Mouse (Mus musculus) liver, embryonic 11.5 days (tissue): ENCODE data around the gene Fam167b. TPM values are rescaled to one million over a fixed set of nuclear protein-coding genes. Genes with fewer than 3 reads are reported as not detected.
A peak's percentile ranks its signal among the peaks of the same experiment; 100 is the strongest.

Source experiments
- ATAC-seq: fragments of 200-750 bp; cut with Nextera tagmentation; replicated peaks from 2 replicates; pipeline ENCODE4 v1.8.0; 2017; ENCODE audit warnings: moderate number of reproducible peaks, mild to moderate bottlenecking, moderate TSS enrichment, moderate library complexity; ENCODE audit not compliant: low FRiP score
- DNase-seq: peaks from one replicate; pipeline ENCODE4 v3.0.0-alpha.2; 2017; ENCODE audit warnings: low spot score
- H3K27ac ChIP-seq: fragments of 300-500 bp; sonication (generic); 2 replicates; pipeline ENCODE4 v1.5.1; 2014; ENCODE audit warnings: mild to moderate bottlenecking, low read depth, low read length, control low read depth
- H3K27me3 ChIP-seq: fragments of 300-500 bp; sonication (generic); replicated peaks from 2 replicates; pipeline ENCODE4 v1.6.1; 2014; ENCODE audit warnings: low read length, mixed read lengths; ENCODE audit not compliant: control insufficient read depth, insufficient read depth
- H3K36me3 ChIP-seq: fragments of 300-500 bp; sonication (generic); 2 replicates; pipeline ENCODE4 v1.6.1; 2014; ENCODE audit warnings: mild to moderate bottlenecking, low read length, moderate library complexity, mixed read lengths; ENCODE audit not compliant: control insufficient read depth, insufficient read depth
- H3K4me1 ChIP-seq: fragments of 300-500 bp; sonication (generic); replicated peaks from 2 replicates; pipeline ENCODE4 v1.6.1; 2014; ENCODE audit warnings: low read length, mixed read lengths; ENCODE audit not compliant: control insufficient read depth, insufficient read depth
- H3K4me2 ChIP-seq: fragments of 300-500 bp; sonication (generic); 2 replicates; pipeline ENCODE4 v1.6.1; 2014; ENCODE audit warnings: mild to moderate bottlenecking, control low read depth, moderate library complexity
- H3K4me3 ChIP-seq: fragments of 300-500 bp; sonication (generic); 2 replicates; pipeline ENCODE4 v1.5.1; 2014; ENCODE audit warnings: low read depth, low read length, control low read depth
- H3K9ac ChIP-seq: fragments of 300-500 bp; sonication (generic); 2 replicates; pipeline ENCODE4 v1.6.1; 2014; ENCODE audit warnings: low read depth, low read length, control low read depth
- H3K9me3 ChIP-seq: fragments of 300-500 bp; sonication (generic); 2 replicates; pipeline ENCODE4 v1.6.1; 2016; ENCODE audit warnings: low read length, inconsistent platforms, mixed read lengths; ENCODE audit not compliant: control insufficient read depth
- WGBS: fragments of 180-500 bp; shearing (Covaris S2); extraction: QIAGEN DNeasy Blood & Tissue Kit; methylation state at CpG from one replicate; pipeline ENCODE4 v1.1.7; 2014; 5-methylcytosine and 5-hydroxymethylcytosine counted together
- polyA plus RNA-seq: library from polyadenylated mRNA; unstranded; fragments of >200 nt; fragmentation: Nextera tagmentation; extraction: Ambion mirVana; gene quantifications from 2 replicates; pipeline ENCODE4 v1.2.1, GENCODE M21; 2014

Gene Fam167b
- polyA plus RNA-seq, 1 experiment from 2014 or later = 9.3 TPM

DNA sequence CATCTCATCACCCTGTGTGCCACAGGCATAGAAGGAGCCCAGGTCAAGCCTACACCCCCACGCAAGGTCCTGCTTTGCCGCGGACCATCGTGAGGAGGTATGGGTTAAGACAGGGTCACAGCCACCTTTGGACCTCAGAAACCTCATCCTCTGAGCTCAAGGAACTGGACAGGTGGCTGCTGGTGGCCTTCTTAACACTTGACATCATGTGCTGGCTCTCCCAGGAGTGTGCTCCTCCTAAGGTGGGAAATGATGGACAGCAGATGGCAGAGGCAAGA is 5.3 kb downstream of the Fam167b start:
- Histone ChIP-seq H3K4me3 (no peak overlapping the region), H3K27ac (peak overlapping the region; percentile 53; the same call in 1 of the 2 replicates), H3K36me3 (no peaks in the 10 kb centered on the region), H3K9me3 (no peaks in the 10 kb centered on the region), H3K9ac (no peak overlapping the region), H3K4me2 (no peak overlapping the region), H3K4me1 (peaks cover 4% of the 10 kb centered on the region), H3K27me3 (no peaks in the 10 kb centered on the region)
- 95% methylated on average over 4 of the region's 4 CpGs for WGBS
- ATAC-seq (no peak), DNase-seq (no peak)

DNA sequence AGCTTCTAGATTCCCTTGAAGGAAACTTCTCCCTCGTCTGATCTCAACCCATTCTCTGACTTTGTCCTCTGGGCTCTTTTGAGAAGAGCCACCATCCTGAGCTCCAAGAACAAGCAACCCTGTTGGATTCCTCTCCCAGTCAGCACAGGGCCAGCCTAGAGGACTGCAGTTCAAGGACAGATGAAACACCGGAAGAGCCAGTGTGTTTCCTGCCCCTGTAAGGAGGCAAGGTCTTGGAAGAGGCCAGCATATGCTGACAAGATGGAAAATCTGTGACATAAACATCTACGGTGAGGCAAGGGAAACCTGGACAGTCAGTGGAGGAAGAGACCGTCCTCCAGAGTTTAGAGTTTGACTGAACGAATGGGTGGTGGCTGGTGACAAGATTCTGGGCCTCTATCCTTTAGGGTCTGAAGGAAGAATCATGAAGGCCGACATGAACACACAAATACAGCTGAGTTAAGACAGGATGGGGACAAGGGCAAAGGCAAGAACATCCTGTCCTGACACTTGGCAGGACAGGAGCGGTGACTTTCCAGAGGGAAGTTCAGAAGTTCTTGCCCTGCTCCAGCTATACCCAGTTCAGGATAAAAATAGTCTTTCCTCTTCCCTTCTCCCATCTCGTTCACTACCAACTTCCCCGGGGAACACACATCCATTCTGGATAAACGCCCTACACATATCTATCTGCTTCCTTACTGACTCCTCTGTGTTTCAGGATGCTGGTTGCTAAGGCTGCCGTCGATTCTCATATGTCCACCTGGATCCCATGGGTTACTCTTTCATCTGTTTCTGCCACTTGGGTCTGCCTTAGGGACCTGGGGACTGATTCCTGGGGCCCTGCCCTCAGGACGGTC is 5.9 kb downstream of the Fam167b start:
- no peaks in the 10 kb centered on the region for H3K27me3 ChIP-seq
- H3K27ac ChIP-seq = peak overlapping the region; percentile 53; the same call in 1 of the 2 replicates
- ATAC-seq (no peak), DNase-seq (no peak)
- H3K4me3 ChIP-seq = no peak overlapping the region
- H3K4me2 ChIP-seq = no peak overlapping the region
- WGBS = 72% methylated on average over 13 of the region's 13 CpGs
- peaks cover 4% of the 10 kb centered on the region for H3K4me1 ChIP-seq
- no peaks in the 10 kb centered on the region for H3K9me3 ChIP-seq
- no peaks in the 10 kb centered on the region for H3K36me3 ChIP-seq
- no peak overlapping the region for H3K9ac ChIP-seq

DNA sequence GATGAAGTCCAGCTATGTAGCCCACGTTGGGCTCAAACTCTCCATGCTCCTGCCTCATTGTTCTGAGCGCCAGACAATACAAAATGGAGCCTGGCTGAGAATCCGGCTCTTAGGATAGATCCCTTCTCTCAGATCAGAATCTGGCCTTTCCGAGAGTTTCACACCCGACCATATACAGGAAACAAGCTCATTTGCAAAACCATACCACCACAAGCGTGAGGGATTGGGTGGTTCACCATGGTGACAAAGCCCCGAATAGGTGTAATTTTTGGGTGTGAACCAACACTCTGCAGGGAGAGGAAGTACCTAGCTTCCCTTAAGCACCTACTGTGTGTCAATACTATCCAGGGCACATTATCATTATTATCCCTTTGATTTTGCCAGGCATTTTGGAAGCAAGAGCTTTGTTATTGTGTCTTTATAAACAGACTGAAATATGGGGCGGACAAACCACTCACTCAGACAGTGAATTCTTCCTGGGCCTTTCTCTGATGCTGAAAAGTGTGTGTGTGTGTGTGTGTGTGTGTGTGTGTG is 6.7 kb downstream of the Fam167b start:
- Histone ChIP-seq H3K36me3 (no peaks in the 10 kb centered on the region), H3K4me2 (no peak overlapping the region), H3K4me1 (peaks cover 4% of the 10 kb centered on the region), H3K4me3 (no peak overlapping the region), H3K9ac (no peak overlapping the region), H3K27me3 (no peaks in the 10 kb centered on the region), H3K9me3 (no peaks in the 10 kb centered on the region), H3K27ac (no peak overlapping the region)
- no peak for ATAC-seq
- 73% methylated on average over 8 of the region's 8 CpGs for WGBS
- no peak for DNase-seq

DNA sequence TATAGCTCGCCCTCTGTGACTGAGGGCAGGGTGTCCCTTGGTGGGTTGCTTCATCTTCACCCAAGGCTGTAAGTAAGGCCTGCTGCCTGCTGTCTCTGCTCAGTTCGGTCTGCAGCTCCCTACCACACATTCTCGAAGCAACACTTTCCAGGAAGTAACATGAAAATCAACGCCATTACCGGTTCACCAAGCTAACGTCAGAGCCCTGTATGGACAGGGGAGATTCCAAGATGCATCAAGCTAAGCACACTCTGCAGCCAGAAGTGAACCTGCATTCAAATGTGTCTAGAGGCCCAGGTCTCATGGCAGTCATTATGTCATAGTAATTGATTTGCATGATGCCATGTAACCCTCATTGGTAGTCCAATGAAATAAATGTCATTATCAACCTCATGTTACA is 8.3 kb downstream of the Fam167b start:
- ATAC-seq = no peak
- no peak for DNase-seq
- WGBS = 81% methylated on average over 6 of the region's 6 CpGs
- Histone ChIP-seq H3K9me3 (no peaks in the 10 kb centered on the region), H3K4me1 (peaks cover 1% of the 10 kb centered on the region), H3K27me3 (no peaks in the 10 kb centered on the region), H3K4me2 (no peak overlapping the region), H3K4me3 (no peak overlapping the region), H3K9ac (no peak overlapping the region), H3K36me3 (no peaks in the 10 kb centered on the region), H3K27ac (no peak overlapping the region)

DNA sequence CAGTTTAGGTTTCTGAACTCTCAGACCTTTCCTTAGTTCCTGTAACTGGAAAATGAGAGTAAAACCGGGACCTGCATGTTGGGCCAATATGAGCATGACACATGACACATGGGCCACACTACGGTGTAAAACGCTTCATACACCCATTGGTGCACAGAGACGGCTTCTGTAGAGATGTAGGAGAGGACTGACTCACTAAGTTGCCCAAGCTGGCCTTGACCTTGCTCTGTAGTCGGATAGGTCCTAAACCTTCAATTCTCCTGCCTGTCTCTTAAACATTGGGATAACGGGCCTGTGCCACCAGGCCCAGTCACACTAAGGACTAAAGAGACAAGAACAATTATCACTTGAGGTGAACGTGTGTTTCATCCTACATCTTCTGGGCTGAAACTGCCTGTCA is 10.0 kb downstream of the Fam167b start:
- Histone ChIP-seq H3K4me2 (no peak overlapping the region), H3K4me1 (peaks cover 3% of the 10 kb centered on the region), H3K27me3 (no peaks in the 10 kb centered on the region), H3K36me3 (no peaks in the 10 kb centered on the region), H3K4me3 (no peak overlapping the region), H3K9ac (no peak overlapping the region), H3K27ac (no peak overlapping the region), H3K9me3 (no peaks in the 10 kb centered on the region)
- 83% methylated on average over 7 of the region's 7 CpGs for WGBS
- DNase-seq (no peak), ATAC-seq (no peak)

DNA sequence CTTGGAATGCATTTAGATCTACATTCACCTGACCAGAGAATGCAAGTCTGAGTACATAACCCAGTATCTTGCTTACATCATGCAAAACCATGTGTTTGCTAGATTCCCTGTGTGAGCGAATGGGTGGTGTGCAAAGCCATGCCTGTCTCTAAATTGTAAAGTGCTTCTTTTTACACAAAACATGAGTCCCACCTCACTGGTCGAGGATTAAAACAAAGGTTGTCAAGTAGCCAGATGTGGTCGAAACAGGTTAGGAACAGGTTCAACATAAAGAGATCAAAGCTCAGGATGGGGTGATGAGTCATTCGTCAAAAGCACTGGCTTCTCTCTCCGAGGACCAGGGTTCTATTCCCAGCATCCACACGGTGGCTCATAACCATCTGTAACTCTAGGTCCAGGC is 13.2 kb downstream of the Fam167b start:
- WGBS = 79% methylated on average over 6 of the region's 6 CpGs
- Histone ChIP-seq H3K9me3 (no peaks in the 10 kb centered on the region), H3K27ac (no peak overlapping the region), H3K36me3 (no peaks in the 10 kb centered on the region), H3K27me3 (no peaks in the 10 kb centered on the region), H3K9ac (no peak overlapping the region), H3K4me2 (no peak overlapping the region), H3K4me1 (peaks cover 7% of the 10 kb centered on the region), H3K4me3 (no peak overlapping the region)
- no peak for ATAC-seq
- DNase-seq = no peak

DNA sequence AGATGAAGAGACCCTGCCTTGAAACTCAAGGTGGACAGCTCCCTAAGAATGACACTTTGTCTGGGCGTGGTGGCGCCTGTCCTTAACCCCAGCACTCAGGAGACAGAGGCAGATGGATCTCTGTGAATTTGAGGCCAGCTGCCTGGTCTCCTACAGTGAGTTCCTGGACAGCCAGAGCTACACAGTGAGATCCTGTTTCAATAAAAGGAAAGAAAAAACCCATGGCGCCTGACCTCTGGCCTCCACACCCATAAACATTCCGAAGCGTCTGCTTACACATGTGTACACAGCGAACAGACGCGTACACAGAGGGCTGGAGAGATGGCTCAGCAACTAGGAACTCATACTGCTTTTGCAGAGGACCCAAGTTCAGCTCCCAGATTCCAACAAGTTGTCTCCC is 14.6 kb downstream of the Fam167b start:
- Histone ChIP-seq H3K9ac (no peak overlapping the region), H3K4me1 (peaks cover 7% of the 10 kb centered on the region), H3K27me3 (no peaks in the 10 kb centered on the region), H3K4me3 (no peak overlapping the region), H3K27ac (no peak overlapping the region), H3K4me2 (no peak overlapping the region), H3K9me3 (no peaks in the 10 kb centered on the region), H3K36me3 (no peaks in the 10 kb centered on the region)
- 67% methylated on average over 8 of the region's 8 CpGs for WGBS
- ATAC-seq = no peak
- no peak for DNase-seq

DNA sequence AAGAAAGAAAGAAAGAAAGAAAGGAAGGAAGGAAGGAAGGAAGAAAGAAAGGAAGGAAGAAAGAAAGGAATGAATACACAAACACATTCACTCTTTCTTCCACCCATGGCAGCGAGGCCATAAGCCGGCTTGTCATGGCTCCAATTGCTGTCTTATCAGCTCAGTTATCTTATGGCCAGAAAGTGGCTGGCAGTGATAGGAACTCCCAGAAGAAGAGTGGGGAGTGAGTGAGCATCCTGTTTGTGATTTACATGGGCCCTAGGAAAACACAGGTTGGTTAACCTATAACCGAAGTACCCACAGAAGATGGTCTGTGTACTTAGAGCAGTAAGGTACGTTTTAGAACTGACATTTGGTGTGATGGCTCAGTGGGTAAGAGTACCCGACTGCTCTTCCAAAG is 17.2 kb downstream of the Fam167b start:
- Histone ChIP-seq H3K27ac (no peak overlapping the region), H3K9ac (no peak overlapping the region), H3K9me3 (no peaks in the 10 kb centered on the region), H3K36me3 (no peaks in the 10 kb centered on the region), H3K4me2 (no peak overlapping the region), H3K4me3 (no peak overlapping the region), H3K4me1 (peaks cover 18% of the 10 kb centered on the region), H3K27me3 (no peaks in the 10 kb centered on the region)
- ATAC-seq = no peak
- 69% methylated on average over 5 of the region's 5 CpGs for WGBS
- no peak for DNase-seq

DNA sequence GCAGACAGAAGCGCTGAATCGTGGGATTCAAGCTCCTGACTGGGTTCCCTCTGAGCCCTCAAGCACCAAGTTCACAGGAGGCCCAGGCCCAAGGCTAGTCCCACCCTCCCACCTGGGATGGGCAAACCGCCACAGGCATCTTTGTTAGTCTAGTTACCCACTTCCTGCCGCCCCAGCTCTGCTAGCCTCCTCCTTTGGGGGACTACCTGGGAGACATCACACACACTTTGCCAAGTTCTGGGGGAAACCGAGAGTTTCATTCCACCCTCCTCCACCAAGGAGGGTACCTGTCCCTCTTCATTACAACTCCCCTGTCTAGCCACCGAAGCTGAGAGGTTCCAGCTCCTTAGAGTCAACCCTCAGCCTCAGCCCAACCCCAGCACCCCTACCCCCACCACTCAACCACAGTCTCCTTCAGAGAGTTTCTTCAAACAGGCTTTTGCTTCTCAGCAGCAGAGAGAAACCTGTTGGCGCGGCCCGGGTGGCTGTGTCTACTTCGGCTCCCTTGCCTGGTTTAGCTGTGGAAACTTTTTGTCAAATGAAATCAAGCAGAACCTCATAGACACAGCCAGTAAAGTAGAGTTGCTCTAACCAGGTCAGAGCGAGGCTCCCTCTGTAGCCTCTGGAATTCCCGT is 19.9 kb downstream of the Fam167b start:
- 0 out of 2 replicates have a peak, but pooled peaks cover 3% of the 10 kb centered on the region for H3K27me3 ChIP-seq
- peaks cover 19% of the 10 kb centered on the region for H3K4me1 ChIP-seq
- H3K9ac ChIP-seq = no peak overlapping the region
- 77% methylated on average over 12 of the region's 12 CpGs for WGBS
- H3K36me3 ChIP-seq = no peaks in the 10 kb centered on the region
- H3K4me2 ChIP-seq = no peak overlapping the region
- DNase-seq = no peak
- no peak overlapping the region for H3K4me3 ChIP-seq
- H3K27ac ChIP-seq = no peak overlapping the region
- H3K9me3 ChIP-seq = no peaks in the 10 kb centered on the region
- no peak for ATAC-seq
